In genomic region chr10:111935207-111935606, GRCm38 (mm10) we compare ENCODE assay signal across 14 mouse cellular contexts. TPM values are rescaled to one million over a fixed set of nuclear protein-coding genes. Genes with fewer than 3 reads are reported as not detected.
A peak's percentile ranks its signal among the peaks of the same experiment; 100 is the strongest.
DNase-seq lines count a peak whose midpoint lies in the region; ATAC-seq and TF ChIP-seq lines count a peak whose summit lies in the region.
"Had no signal": no experiment of that assay in that cellular context is flagged by ENCODE, and none has a peak within 500 bp of the region (broad histone marks: within the 10 kb centered on the region; RNA-seq: fewer than 3 reads in every experiment).

No protein-coding gene starts in this region.

- no peak overlapping the region for H3K4me2 ChIP-seq in hindbrain, embryonic 14.5 days (replicated peaks)
- H3K4me2 ChIP-seq in lung, embryonic 14.5 days, result no peak overlapping the region
- H3K4me2 ChIP-seq: limb, embryonic 15.5 days had no signal

- ATAC-seq in hindbrain, embryonic 14.5 days (ENCODE audit: low FRiP score), result no peak
- no peak for ATAC-seq in lung, embryonic 14.5 days (ENCODE audit: insufficient read depth)
- ATAC-seq: inflammation-experienced regulatory T-cells, adult 6 months had no signal

- no peak for TF ChIP-seq POLR2A in brain, embryonic 14.5 days (IDR thresholded peaks at IDR 0.05; ENCODE audit: borderline replicate concordance, extremely low read depth, insufficient read depth, insufficient read length, poor library complexity, severe bottlenecking)

- WGBS in hindbrain, embryonic 14.5 days, result 44% methylated on average over 2 of the region's 2 CpGs
- WGBS in hindbrain, embryonic 10.5 days, result 87% methylated on average over 2 of the region's 2 CpGs
- 59% methylated on average over 2 of the region's 2 CpGs for WGBS in lung, embryonic 14.5 days

- TF ChIP-seq CTCF in lung, embryonic 14.5 days (IDR thresholded peaks at IDR 0.05; ENCODE audit: low read depth), result no peak
- TF ChIP-seq CTCF in brain, embryonic 14.5 days (IDR thresholded peaks at IDR 0.05; ENCODE audit: borderline replicate concordance, extremely low read depth, insufficient read depth, insufficient read length), result no peak

- no peak overlapping the region for H3K9ac ChIP-seq in hindbrain, embryonic 14.5 days
- H3K9ac ChIP-seq in lung, embryonic 14.5 days, result no peak overlapping the region
- H3K9ac ChIP-seq: limb, embryonic 15.5 days had no signal

- H3K27me3 ChIP-seq in hindbrain, embryonic 14.5 days (ENCODE audit: control insufficient read depth, insufficient read depth, low read length), result no peaks in the 10 kb centered on the region
- peaks cover 2% of the 10 kb centered on the region; the same call in 1 of the 2 replicates for H3K27me3 ChIP-seq in hindbrain, embryonic 10.5 days (ENCODE audit: insufficient read depth, poor library complexity, severe bottlenecking)
- no peaks in the 10 kb centered on the region for H3K27me3 ChIP-seq in lung, embryonic 14.5 days (ENCODE audit: insufficient read depth, low read length)
- H3K27me3 ChIP-seq: limb, embryonic 15.5 days had no signal

- no peaks in the 10 kb centered on the region for H3K9me3 ChIP-seq in hindbrain, embryonic 14.5 days (ENCODE audit: control insufficient read depth, low read length)
- no peaks in the 10 kb centered on the region for H3K9me3 ChIP-seq in hindbrain, embryonic 10.5 days
- H3K9me3 ChIP-seq in lung, embryonic 14.5 days (ENCODE audit: low read depth, low read length), result no peaks in the 10 kb centered on the region
- H3K9me3 ChIP-seq: limb, embryonic 15.5 days had no signal

- DNase-seq in hindbrain, embryonic 14.5 days (ENCODE audit: low spot score), result peak; percentile 56
- no peak for DNase-seq in hindbrain, embryonic 10.5 days (ENCODE audit: low spot score)
- peak; percentile 84 for DNase-seq in lung, embryonic 14.5 days
- DNase-seq in lung, postnatal 14 days, result no peak
- peak; percentile 67 for DNase-seq in Muller cell, postnatal 12 days (ENCODE audit: inconsistent ontology term)
- peak; percentile 65 for DNase-seq in brain, embryonic 14.5 days (ENCODE audit: low read depth)
- no peak for DNase-seq in right cerebral cortex, postnatal 4 days
- DNase-seq: adrenal gland, adult 2 months; cerebellum, adult 9-10 months; gastrocnemius, postnatal 36 days; right cerebral cortex, postnatal 25 days had no signal

- H3K4me1 ChIP-seq in hindbrain, embryonic 14.5 days (replicated peaks; ENCODE audit: control insufficient read depth, insufficient read depth, low read length), result 0 out of 2 replicates have a peak, but pooled peaks cover 3% of the 10 kb centered on the region
- peaks cover 28% of the 10 kb centered on the region for H3K4me1 ChIP-seq in hindbrain, embryonic 10.5 days (replicated peaks)
- peaks cover 15% of the 10 kb centered on the region for H3K4me1 ChIP-seq in lung, embryonic 14.5 days (ENCODE audit: insufficient read depth)

- no peaks in the 10 kb centered on the region for H3K36me3 ChIP-seq in hindbrain, embryonic 14.5 days (replicated peaks; ENCODE audit: control insufficient read depth, insufficient read depth)
- no peaks in the 10 kb centered on the region for H3K36me3 ChIP-seq in hindbrain, embryonic 10.5 days
- no peaks in the 10 kb centered on the region for H3K36me3 ChIP-seq in lung, embryonic 14.5 days (ENCODE audit: insufficient read depth)
- H3K36me3 ChIP-seq: limb, embryonic 15.5 days had no signal

- H3K27ac ChIP-seq in hindbrain, embryonic 14.5 days, result no peak overlapping the region
- H3K27ac ChIP-seq in hindbrain, embryonic 10.5 days, result no peak overlapping the region
- no peak overlapping the region for H3K27ac ChIP-seq in lung, embryonic 14.5 days (ENCODE audit: low read depth)
- H3K27ac ChIP-seq: layer of hippocampus, adult 2 months; limb, embryonic 15.5 days had no signal

- H3K4me3 ChIP-seq in hindbrain, embryonic 14.5 days (replicated peaks; ENCODE audit: low read length), result no peak overlapping the region
- no peak overlapping the region for H3K4me3 ChIP-seq in hindbrain, embryonic 10.5 days
- no peak overlapping the region for H3K4me3 ChIP-seq in lung, embryonic 14.5 days (ENCODE audit: low read depth, low read length)
- H3K4me3 ChIP-seq: layer of hippocampus, adult 2 months; limb, embryonic 15.5 days had no signal

RNA-seq across cellular contexts. Expression of gene Krr1, which starts 37.3 kb away (rescaled TPM):
- polyA plus RNA-seq in hindbrain, embryonic 14.5 days (2014; fragmentation: Nextera tagmentation; extraction: Ambion mirVana), result 39.3 and 47.6 TPM in 2 replicates
- 42.9 and 55.4 TPM in 2 replicates for polyA plus RNA-seq in hindbrain, embryonic 10.5 days (2016; fragmentation: Nextera tagmentation; extraction: Ambion mirVana)
- polyA plus RNA-seq in lung, embryonic 14.5 days (2014; fragmentation: Nextera tagmentation; extraction: Ambion mirVana), result 53.9 and 55.6 TPM in 2 replicates
- polyA plus RNA-seq in brain, embryonic 14.5 days (2012; rRNA removed), result 24.9 and 29.9 TPM in 2 replicates

Comparison
In these comparisons a context has a peak if more than half of its experiments do, and no peak if none do; other contexts are left out.
1. DNase-seq: peak in hindbrain, embryonic 14.5 days (single experiment), lung, embryonic 14.5 days (single experiment), Muller cell, postnatal 12 days (single experiment) and brain, embryonic 14.5 days (single experiment); none in hindbrain, embryonic 10.5 days (single experiment), lung, postnatal 14 days (single experiment) and right cerebral cortex, postnatal 4 days (single experiment).